Comparison of ENCODE assay signal across 8 mouse cellular contexts in genomic region chr6:144074826-144075225, GRCm38 (mm10).
DNase-seq lines count a peak whose midpoint lies in the region; ATAC-seq and TF ChIP-seq lines count a peak whose summit lies in the region.

No protein-coding gene starts in this region.

- no peaks in the 10 kb centered on the region for H3K9me3 ChIP-seq in heart, postnatal 0 days (replicated peaks; ENCODE audit: control insufficient read depth, low read length)
- no peaks in the 10 kb centered on the region for H3K9me3 ChIP-seq in lung, embryonic 14.5 days (ENCODE audit: low read depth, low read length)

- DNase-seq in cerebellum, postnatal 10 days: peak; percentile 38 to 54
- no peak for DNase-seq in cerebellum, adult 11 months
- peak; percentile 55 to 61 for DNase-seq in right cerebral cortex, adult 2 months (ENCODE audit: low spot score in 2 of 2)
- DNase-seq in right cerebral cortex, postnatal 4 days: no peak
- DNase-seq in heart, postnatal 0 days (ENCODE audit: low spot score): peak; percentile 81
- DNase-seq in lung, embryonic 14.5 days: peak; percentile 65
- DNase-seq in spleen, postnatal 4 days (ENCODE audit: low spot score in 2 of 2): no peak
- no peak for DNase-seq in testis, postnatal 14 days (ENCODE audit: low spot score)

- H3K9ac ChIP-seq in heart, postnatal 0 days (replicated peaks; ENCODE audit: low read depth, low read length): no peak overlapping the region
- no peak overlapping the region for H3K9ac ChIP-seq in lung, embryonic 14.5 days

- no peak for TF ChIP-seq CTCF in heart, postnatal 0 days (IDR thresholded peaks at IDR 0.05; ENCODE audit: low read depth)
- TF ChIP-seq CTCF in lung, embryonic 14.5 days (IDR thresholded peaks at IDR 0.05; ENCODE audit: low read depth): no peak

- 26% methylated on average over 9 of the region's 9 CpGs for WGBS in heart, postnatal 0 days
- 20% methylated on average over 9 of the region's 9 CpGs for WGBS in lung, embryonic 14.5 days

- H3K4me3 ChIP-seq in heart, postnatal 0 days (ENCODE audit: low read depth, low read length): no peak overlapping the region
- no peak overlapping the region for H3K4me3 ChIP-seq in lung, embryonic 14.5 days (ENCODE audit: low read depth, low read length)

- H3K27me3 ChIP-seq in heart, postnatal 0 days (ENCODE audit: control insufficient read depth, insufficient read depth, low read length): no peaks in the 10 kb centered on the region
- no peaks in the 10 kb centered on the region for H3K27me3 ChIP-seq in lung, embryonic 14.5 days (ENCODE audit: insufficient read depth, low read length)

- H3K4me1 ChIP-seq in heart, postnatal 0 days (ENCODE audit: control insufficient read depth, insufficient read depth): 0 out of 2 replicates have a peak, but pooled peaks cover 8% of the 10 kb centered on the region
- peaks cover 7% of the 10 kb centered on the region for H3K4me1 ChIP-seq in lung, embryonic 14.5 days (ENCODE audit: insufficient read depth)

- H3K4me2 ChIP-seq in heart, postnatal 0 days (ENCODE audit: low read depth, low read length): peak overlapping the region; percentile 20; the same call in 1 of the 2 replicates
- H3K4me2 ChIP-seq in lung, embryonic 14.5 days: no peak overlapping the region

- ATAC-seq in heart, postnatal 0 days (ENCODE audit: insufficient read depth, low read depth): peak; percentile 91
- peak; percentile 56; the same call in 1 of the 2 replicates for ATAC-seq in lung, embryonic 14.5 days (ENCODE audit: insufficient read depth)

- H3K27ac ChIP-seq in heart, postnatal 0 days (ENCODE audit: low read depth): peak overlapping the region; percentile 34; the same call in 1 of the 2 replicates
- no peak overlapping the region for H3K27ac ChIP-seq in lung, embryonic 14.5 days (ENCODE audit: low read depth)

- no peaks in the 10 kb centered on the region for H3K36me3 ChIP-seq in heart, postnatal 0 days (replicated peaks; ENCODE audit: control insufficient read depth, insufficient read depth, low read length)
- H3K36me3 ChIP-seq in lung, embryonic 14.5 days (ENCODE audit: insufficient read depth): no peaks in the 10 kb centered on the region

- no peak for TF ChIP-seq EP300 in heart, postnatal 0 days (IDR thresholded peaks at IDR 0.05; ENCODE audit: low read depth)

Comparison
In these comparisons a context has a peak if more than half of its experiments do, and no peak if none do; other contexts are left out.
1. DNase-seq: peak in cerebellum, postnatal 10 days (2 of 2), right cerebral cortex, adult 2 months (2 of 2), heart, postnatal 0 days (single experiment) and lung, embryonic 14.5 days (single experiment); none in cerebellum, adult 11 months (single experiment), right cerebral cortex, postnatal 4 days (single experiment), spleen, postnatal 4 days (0 of 2) and testis, postnatal 14 days (single experiment).